Mouse (Mus musculus) neural tube, embryonic 11.5 days (tissue): ENCODE measurements at regions not wholly inside any gene's neighbourhood (a gene's known extent, or its start where the extent isn't known, plus 50 kb on each side); places are given as distances from the start of the nearest gene placed in this dataset.

Experiments used
- ATAC-seq: fragments of 200-750 bp; cut with Nextera tagmentation; 2 replicates; pipeline ENCODE4 v1.8.0; 2017; ENCODE audit warnings: moderate number of reproducible peaks, mild to moderate bottlenecking, moderate TSS enrichment, moderate library complexity; ENCODE audit not compliant: insufficient read depth, low FRiP score, low TSS enrichment
- DNase-seq: peaks from one replicate; pipeline ENCODE4 v3.0.0-alpha.2; 2015; ENCODE audit warnings: low spot score
- H3K27ac ChIP-seq: fragments of 300-500 bp; sonication (generic); 2 replicates; pipeline ENCODE4 v1.5.1; 2014; ENCODE audit warnings: low read depth, mild to moderate bottlenecking, low read length
- H3K27me3 ChIP-seq: fragments of 300-500 bp; sonication (generic); 2 replicates; pipeline ENCODE4 v1.6.1; 2014; ENCODE audit warnings: mild to moderate bottlenecking, low read length, mixed read lengths; ENCODE audit not compliant: control insufficient read depth, insufficient read depth
- H3K36me3 ChIP-seq: fragments of 300-500 bp; sonication (generic); 2 replicates; pipeline ENCODE4 v1.6.1; 2014; ENCODE audit warnings: mild to moderate bottlenecking, low read length, moderate library complexity, mixed read lengths; ENCODE audit not compliant: control insufficient read depth, insufficient read depth
- H3K4me1 ChIP-seq: fragments of 300-500 bp; sonication (generic); 2 replicates; pipeline ENCODE4 v1.6.1; 2014; ENCODE audit warnings: low read length, mixed read lengths; ENCODE audit not compliant: control insufficient read depth, insufficient read depth
- H3K4me2 ChIP-seq: fragments of 300-500 bp; sonication (generic); 2 replicates; pipeline ENCODE4 v1.6.1; 2014; ENCODE audit warnings: low read depth, mild to moderate bottlenecking, moderate library complexity
- H3K4me3 ChIP-seq: fragments of 300-500 bp; sonication (generic); 2 replicates; pipeline ENCODE4 v1.5.1; 2014; ENCODE audit warnings: low read depth, low read length
- H3K9ac ChIP-seq: fragments of 300-500 bp; sonication (generic); 2 replicates; pipeline ENCODE4 v1.6.1; 2014; ENCODE audit warnings: mild to moderate bottlenecking, low read length
- H3K9me3 ChIP-seq: fragments of 300-500 bp; sonication (generic); 2 replicates; pipeline ENCODE4 v1.6.1; 2016; ENCODE audit warnings: low read length; ENCODE audit not compliant: control insufficient read depth
- WGBS: fragments of 180-500 bp; shearing (Covaris S2); extraction: QIAGEN DNeasy Blood & Tissue Kit; methylation state at CpG from one replicate; pipeline ENCODE4 v1.1.7; 2014; 5-methylcytosine and 5-hydroxymethylcytosine counted together

DNA sequence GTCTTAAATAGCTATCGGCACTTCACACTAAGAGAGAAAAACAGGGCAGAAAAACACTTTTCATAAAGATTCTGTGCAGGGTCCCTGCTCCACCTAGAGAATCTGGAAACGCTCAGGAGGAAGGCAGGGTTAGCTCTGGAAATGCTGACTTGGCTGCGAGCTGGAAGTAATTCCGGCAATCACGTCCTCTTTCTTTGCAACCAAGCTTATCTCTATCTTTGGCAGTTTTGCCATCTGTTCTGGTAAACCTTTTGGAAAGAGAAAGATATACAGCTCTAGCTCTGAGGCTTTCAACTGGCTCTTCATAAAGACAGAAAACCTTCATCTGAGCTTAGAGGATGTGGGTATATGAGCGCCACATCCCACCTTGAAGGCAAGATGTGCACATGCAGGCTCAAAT is 63.2 kb upstream of the Phactr1 start:
- no peak overlapping the region for H3K4me3 ChIP-seq
- no peak overlapping the region for H3K4me2 ChIP-seq
- DNase-seq (no peak), ATAC-seq (no peak)
- WGBS, result 94% methylated on average over 6 of the region's 6 CpGs
- H3K27me3 ChIP-seq, result no peaks in the 10 kb centered on the region
- H3K27ac ChIP-seq, result no peak overlapping the region
- H3K4me1 ChIP-seq, result no peaks in the 10 kb centered on the region
- no peaks in the 10 kb centered on the region for H3K36me3 ChIP-seq
- no peak overlapping the region for H3K9ac ChIP-seq
- H3K9me3 ChIP-seq, result no peaks in the 10 kb centered on the region

- no peak for DNase-seq
- no peak overlapping the region for H3K9ac ChIP-seq
- no peaks in the 10 kb centered on the region for H3K27me3 ChIP-seq
- WGBS, result 59% methylated on average over 4 of the region's 4 CpGs
- no peaks in the 10 kb centered on the region for H3K36me3 ChIP-seq
- H3K4me1 ChIP-seq, result no peaks in the 10 kb centered on the region
- H3K4me3 ChIP-seq, result no peak overlapping the region
- H3K9me3 ChIP-seq, result no peaks in the 10 kb centered on the region
- H3K27ac ChIP-seq, result no peak overlapping the region
- H3K4me2 ChIP-seq, result no peak overlapping the region
- no peak for ATAC-seq
These were observed 62.6 kb upstream of the Phactr1 start for GRCm38 (mm10) chr13:42617844-42618243.

GRCm38 (mm10) chr13:42619555-42620280 is 60.7 kb upstream of the Phactr1 start:
- no peaks in the 10 kb centered on the region for H3K36me3 ChIP-seq
- no peaks in the 10 kb centered on the region for H3K27me3 ChIP-seq
- ATAC-seq, result no peak
- H3K4me2 ChIP-seq, result no peak overlapping the region
- no peak overlapping the region for H3K4me3 ChIP-seq
- H3K27ac ChIP-seq, result no peak overlapping the region
- no peak overlapping the region for H3K9ac ChIP-seq
- no peaks in the 10 kb centered on the region for H3K9me3 ChIP-seq
- 94% methylated on average over 6 of the region's 6 CpGs for WGBS
- H3K4me1 ChIP-seq, result no peaks in the 10 kb centered on the region
- no peak for DNase-seq

- Histone ChIP-seq H3K4me2 (no peak overlapping the region), H3K27me3 (no peaks in the 10 kb centered on the region), H3K4me3 (no peak overlapping the region), H3K4me1 (no peaks in the 10 kb centered on the region), H3K27ac (no peak overlapping the region), H3K9me3 (no peaks in the 10 kb centered on the region), H3K36me3 (no peaks in the 10 kb centered on the region), H3K9ac (no peak overlapping the region)
- WGBS, result 60% methylated on average over 5 of the region's 5 CpGs
- no peak for ATAC-seq
- DNase-seq, result peak; percentile 32
These were observed 56.9 kb upstream of the Phactr1 start for GRCm38 (mm10) chr13:42623491-42623890.
